Mouse (Mus musculus) forebrain, embryonic 14.5 days (tissue): ENCODE results near the gene Egflam. TPM values are rescaled to one million over a fixed set of nuclear protein-coding genes. Genes with fewer than 3 reads are reported as not detected.

ENCODE experiments used
- ATAC-seq: fragments of 200-750 bp; cut with Nextera tagmentation; 2 replicates; pipeline ENCODE4 v1.8.0; 2017; ENCODE audit warnings: mild to moderate bottlenecking, moderate library complexity
- DNase-seq: peaks from one replicate; pipeline ENCODE4 v3.0.0-alpha.2; 2015; ENCODE audit warnings: low spot score
- H3K27ac ChIP-seq: fragments of 300-500 bp; sonication (generic); 2 replicates; pipeline ENCODE4 v1.5.1; 2014; ENCODE audit warnings: low read depth, mild to moderate bottlenecking, control low read depth, low read length, moderate library complexity
- H3K27me3 ChIP-seq: fragments of 300-500 bp; sonication (generic); replicated peaks from 2 replicates; pipeline ENCODE4 v1.6.1; 2014; ENCODE audit warnings: low read length, control low read depth, mixed read lengths; ENCODE audit not compliant: control insufficient read depth, insufficient read depth
- H3K36me3 ChIP-seq: fragments of 300-500 bp; sonication (generic); 2 replicates; pipeline ENCODE4 v1.6.1; 2014; ENCODE audit warnings: low read length, control low read depth; ENCODE audit not compliant: control insufficient read depth, insufficient read depth
- H3K4me1 ChIP-seq: fragments of 300-500 bp; sonication (generic); 2 replicates; pipeline ENCODE4 v1.6.1; 2014; ENCODE audit warnings: antibody characterized with exemption, low read length, control low read depth; ENCODE audit not compliant: control insufficient read depth, insufficient read depth
- H3K4me2 ChIP-seq: fragments of 300-500 bp; sonication (generic); 2 replicates; pipeline ENCODE4 v1.6.1; 2014; ENCODE audit warnings: mild to moderate bottlenecking, control low read depth, low read length
- H3K4me3 ChIP-seq: fragments of 300-500 bp; sonication (generic); 2 replicates; pipeline ENCODE4 v1.5.1; 2014; ENCODE audit warnings: low read depth, low read length, control low read depth
- H3K9ac ChIP-seq: fragments of 300-500 bp; sonication (generic); 2 replicates; pipeline ENCODE4 v1.6.1; 2014; ENCODE audit warnings: mild to moderate bottlenecking, low read length, control low read depth, moderate library complexity
- H3K9me3 ChIP-seq: fragments of 300-500 bp; sonication (generic); replicated peaks from 2 replicates; pipeline ENCODE4 v1.6.1; 2016; ENCODE audit warnings: low read length, control low read depth, mixed read lengths; ENCODE audit not compliant: control insufficient read depth
- WGBS: fragments of 180-500 bp; shearing (Covaris S2); extraction: QIAGEN DNeasy Blood & Tissue Kit; methylation state at CpG from one replicate; pipeline ENCODE4 v1.1.7; 2014; 5-methylcytosine and 5-hydroxymethylcytosine counted together
- polyA plus RNA-seq: library from polyadenylated mRNA; unstranded; fragments of >200 nt; fragmentation: Nextera tagmentation; extraction: Ambion mirVana; gene quantifications from 2 replicates; pipeline ENCODE4 v1.2.1, GENCODE M21; 2014

The Egflam gene
- polyA plus RNA-seq, 1 experiment from 2014 or later: 3.7 TPM

GRCm38 (mm10) chr15:7189678-7190454 is 208.3 kb downstream of the Egflam start:
- 93% methylated on average over 22 of the region's 22 CpGs for WGBS
- ATAC-seq: no peak
- H3K4me3 ChIP-seq: no peak overlapping the region
- H3K4me2 ChIP-seq: no peak overlapping the region
- H3K27ac ChIP-seq: no peak overlapping the region
- no peaks in the 10 kb centered on the region for H3K9me3 ChIP-seq
- H3K4me1 ChIP-seq: peaks cover 12% of the 10 kb centered on the region
- peaks cover 11% of the 10 kb centered on the region; the same call in 1 of the 2 replicates for H3K36me3 ChIP-seq
- H3K27me3 ChIP-seq: no peaks in the 10 kb centered on the region
- DNase-seq: no peak
- H3K9ac ChIP-seq: no peak overlapping the region

DNA sequence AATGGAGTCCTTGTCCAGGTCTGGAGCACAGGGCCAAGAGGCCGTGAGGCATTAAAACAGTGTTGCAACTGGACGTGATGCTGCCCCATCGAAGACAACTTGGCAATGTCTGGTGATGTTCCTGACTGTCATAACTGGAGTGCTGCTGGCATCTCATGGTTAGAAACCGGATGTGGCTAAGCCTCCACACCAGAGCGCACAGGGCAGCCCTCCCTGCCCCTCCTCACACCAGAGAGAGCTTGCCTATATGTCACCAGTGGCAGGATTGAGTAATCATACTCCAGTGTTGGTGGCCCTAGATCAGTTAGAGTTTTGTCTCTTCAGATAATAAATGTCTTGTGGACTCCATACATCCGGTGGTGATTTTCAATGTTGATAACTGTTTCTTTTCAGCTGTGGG is 210.5 kb downstream of the Egflam start:
- Histone ChIP-seq H3K27ac (no peak overlapping the region), H3K9ac (no peak overlapping the region), H3K4me2 (no peak overlapping the region), H3K4me3 (no peak overlapping the region), H3K4me1 (no peaks in the 10 kb centered on the region), H3K36me3 (peaks cover 11% of the 10 kb centered on the region; the same call in 1 of the 2 replicates), H3K9me3 (no peaks in the 10 kb centered on the region), H3K27me3 (no peaks in the 10 kb centered on the region)
- ATAC-seq (no peak), DNase-seq (no peak)
- 81% methylated on average over 6 of the region's 6 CpGs for WGBS

DNA sequence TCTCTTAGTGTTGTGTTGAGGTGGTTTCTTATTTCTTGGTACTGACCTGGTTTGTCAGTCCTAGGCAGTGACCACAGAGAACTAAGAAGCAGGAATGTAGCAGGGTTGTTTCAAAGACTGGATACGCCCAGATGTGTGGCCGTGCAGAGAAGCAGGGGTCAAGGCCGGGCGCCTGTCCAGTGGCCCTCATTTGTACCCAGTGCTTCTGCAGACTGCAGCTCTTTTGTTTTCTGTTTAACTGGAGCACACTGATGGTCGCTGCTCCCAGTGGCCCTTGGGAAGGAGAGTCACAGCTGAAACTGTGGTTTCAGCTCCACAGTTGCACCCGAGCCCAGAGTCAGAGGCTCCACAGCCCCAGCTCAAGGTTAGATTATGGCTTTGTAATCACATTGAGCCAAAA is 217.6 kb downstream of the Egflam start:
- Histone ChIP-seq H3K4me1 (no peaks in the 10 kb centered on the region), H3K27ac (no peak overlapping the region), H3K27me3 (no peaks in the 10 kb centered on the region), H3K4me2 (no peak overlapping the region), H3K9ac (no peak overlapping the region), H3K9me3 (no peaks in the 10 kb centered on the region), H3K4me3 (no peak overlapping the region), H3K36me3 (0 out of 2 replicates have a peak, but pooled peaks cover 2% of the 10 kb centered on the region)
- 75% methylated on average over 6 of the region's 6 CpGs for WGBS
- DNase-seq: no peak
- no peak for ATAC-seq

- no peak overlapping the region for H3K4me2 ChIP-seq
- H3K9ac ChIP-seq: no peak overlapping the region
- no peaks in the 10 kb centered on the region for H3K36me3 ChIP-seq
- no peak overlapping the region for H3K27ac ChIP-seq
- H3K27me3 ChIP-seq: no peaks in the 10 kb centered on the region
- no peak overlapping the region for H3K4me3 ChIP-seq
- DNase-seq (no peak), ATAC-seq (no peak)
- 91% methylated on average over 8 of the region's 8 CpGs for WGBS
- no peaks in the 10 kb centered on the region for H3K9me3 ChIP-seq
- no peaks in the 10 kb centered on the region for H3K4me1 ChIP-seq
These were observed 224.4 kb downstream of the Egflam start for GRCm38 (mm10) chr15:7173776-7174175.

DNA sequence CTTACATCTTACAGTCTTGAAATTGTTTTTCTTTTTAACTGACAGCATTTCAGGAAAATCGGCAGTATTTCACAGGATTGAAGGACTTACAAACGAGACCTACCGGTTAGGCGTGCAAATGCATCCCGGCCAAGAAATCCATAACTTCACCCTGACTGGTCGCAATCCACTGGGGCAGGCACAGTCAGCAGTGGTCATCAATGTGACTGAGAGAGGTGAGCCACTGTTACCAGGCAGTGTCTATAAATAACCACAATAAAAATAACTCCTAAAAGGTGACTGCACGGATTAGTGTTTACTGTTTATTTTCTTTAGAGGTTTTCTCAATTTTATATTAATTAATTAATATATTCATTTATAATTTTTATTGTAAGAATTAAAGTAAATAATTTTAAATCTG is 224.8 kb downstream of the Egflam start:
- H3K9me3 ChIP-seq: no peaks in the 10 kb centered on the region
- DNase-seq (no peak), ATAC-seq (no peak)
- no peak overlapping the region for H3K4me2 ChIP-seq
- no peaks in the 10 kb centered on the region for H3K4me1 ChIP-seq
- H3K27me3 ChIP-seq: no peaks in the 10 kb centered on the region
- H3K9ac ChIP-seq: no peak overlapping the region
- no peak overlapping the region for H3K4me3 ChIP-seq
- no peak overlapping the region for H3K27ac ChIP-seq
- H3K36me3 ChIP-seq: no peaks in the 10 kb centered on the region
- 92% methylated on average over 7 of the region's 7 CpGs for WGBS

- ATAC-seq (no peak), DNase-seq (no peak)
- Histone ChIP-seq H3K4me1 (no peaks in the 10 kb centered on the region), H3K36me3 (no peaks in the 10 kb centered on the region), H3K4me2 (no peak overlapping the region), H3K27me3 (no peaks in the 10 kb centered on the region), H3K27ac (no peak overlapping the region), H3K4me3 (no peak overlapping the region), H3K9me3 (no peaks in the 10 kb centered on the region), H3K9ac (no peak overlapping the region)
- WGBS: 68% methylated on average over 2 of the region's 2 CpGs
These were observed 225.3 kb downstream of the Egflam start for GRCm38 (mm10) chr15:7172875-7173274.

GRCm38 (mm10) chr15:7167906-7168532 is 230.2 kb downstream of the Egflam start:
- DNase-seq: no peak
- H3K9me3 ChIP-seq: no peaks in the 10 kb centered on the region
- no peak for ATAC-seq
- no peaks in the 10 kb centered on the region for H3K36me3 ChIP-seq
- no peaks in the 10 kb centered on the region for H3K4me1 ChIP-seq
- H3K27ac ChIP-seq: no peak overlapping the region
- no peak overlapping the region for H3K4me2 ChIP-seq
- no peak overlapping the region for H3K4me3 ChIP-seq
- no peaks in the 10 kb centered on the region for H3K27me3 ChIP-seq
- H3K9ac ChIP-seq: no peak overlapping the region
- 86% methylated on average over 11 of the region's 11 CpGs for WGBS

DNA sequence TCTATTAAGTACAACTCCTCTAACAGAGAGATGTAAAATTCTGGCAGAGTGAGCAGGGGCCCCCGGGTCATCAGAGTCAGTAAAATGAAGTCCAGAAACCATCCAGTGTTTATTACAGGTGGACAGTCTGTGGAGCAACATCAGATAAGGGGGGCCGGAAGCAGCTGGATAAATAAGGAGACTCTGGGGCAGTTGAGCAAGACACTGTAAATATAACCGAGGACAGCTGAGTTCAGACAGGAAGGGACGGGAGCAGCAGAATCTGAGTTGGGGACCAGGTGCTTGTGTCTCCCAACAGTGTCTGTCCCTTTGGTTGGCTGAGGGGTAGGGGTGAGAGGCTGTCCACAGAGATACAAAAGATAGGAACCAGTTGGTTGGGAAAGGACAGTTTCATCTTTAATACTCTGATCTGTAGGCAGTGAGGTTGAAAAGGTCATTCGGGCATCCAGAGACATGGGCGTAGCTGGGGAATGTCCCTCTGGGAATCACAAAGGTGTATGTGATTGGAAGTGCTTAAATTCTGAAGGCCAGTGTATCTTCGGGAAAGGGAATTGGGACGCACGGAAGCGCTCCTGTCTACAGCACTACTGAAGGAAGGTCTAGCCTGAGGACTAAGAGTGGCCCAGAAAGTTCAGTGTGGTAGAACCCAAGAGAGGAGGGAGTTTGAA is 230.8 kb downstream of the Egflam start:
- no peak for DNase-seq
- no peak for ATAC-seq
- 97% methylated on average over 10 of the region's 10 CpGs for WGBS

DNA sequence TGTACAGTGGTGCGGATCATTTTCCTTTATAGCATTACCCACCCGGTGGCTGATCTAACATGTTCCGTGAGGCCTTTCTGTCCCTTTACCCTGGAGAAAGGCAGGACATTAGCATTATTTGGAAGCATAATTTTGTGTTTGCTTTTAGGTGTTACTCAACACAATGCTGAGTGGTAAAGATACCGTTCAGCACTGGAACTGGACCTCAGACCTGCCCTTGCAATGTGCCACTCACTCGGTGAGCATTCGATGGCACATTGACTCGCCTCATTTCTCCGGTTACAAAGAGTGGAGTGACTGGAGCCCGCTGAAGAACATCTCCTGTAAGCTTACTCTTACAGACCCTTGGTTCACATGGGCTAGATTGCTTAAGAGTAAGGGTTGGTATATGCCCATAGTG is 231.5 kb downstream of the Egflam start:
- H3K4me1 ChIP-seq: no peaks in the 10 kb centered on the region
- no peaks in the 10 kb centered on the region for H3K36me3 ChIP-seq
- H3K4me2 ChIP-seq: no peak overlapping the region
- no peak for DNase-seq
- H3K9me3 ChIP-seq: no peaks in the 10 kb centered on the region
- H3K27me3 ChIP-seq: no peaks in the 10 kb centered on the region
- no peak for ATAC-seq
- H3K27ac ChIP-seq: no peak overlapping the region
- no peak overlapping the region for H3K4me3 ChIP-seq
- no peak overlapping the region for H3K9ac ChIP-seq
- 95% methylated on average over 9 of the region's 9 CpGs for WGBS

More for the DNA sequence above, 230.8 kb downstream of the Egflam start:
- Histone ChIP-seq H3K9ac (no peak overlapping the region), H3K27ac (no peak overlapping the region), H3K36me3 (no peaks in the 10 kb centered on the region), H3K9me3 (no peaks in the 10 kb centered on the region), H3K4me2 (no peak overlapping the region), H3K27me3 (no peaks in the 10 kb centered on the region), H3K4me3 (no peak overlapping the region), H3K4me1 (no peaks in the 10 kb centered on the region)
